Mouse (Mus musculus) gonadal fat pad, adult 2 months (tissue): ENCODE measurements around the gene Syt3. TPM values are rescaled to one million over a fixed set of nuclear protein-coding genes. Genes with fewer than 3 reads are reported as not detected.

Experiments
- DNase-seq: peaks from one replicate; pipeline ENCODE4 v3.0.0-alpha.2; 2012; ENCODE audit warnings: low read depth
- polyA plus RNA-seq: library from polyadenylated mRNA; depleted of rRNA; stranded (reverse); fragments of >200 nt; gene quantifications from 2 replicates; pipeline ENCODE4 v1.2.3, GENCODE M21; 2012

Syt3 gene
- polyA plus RNA-seq, 1 experiment, result 2.8 TPM

DNA sequence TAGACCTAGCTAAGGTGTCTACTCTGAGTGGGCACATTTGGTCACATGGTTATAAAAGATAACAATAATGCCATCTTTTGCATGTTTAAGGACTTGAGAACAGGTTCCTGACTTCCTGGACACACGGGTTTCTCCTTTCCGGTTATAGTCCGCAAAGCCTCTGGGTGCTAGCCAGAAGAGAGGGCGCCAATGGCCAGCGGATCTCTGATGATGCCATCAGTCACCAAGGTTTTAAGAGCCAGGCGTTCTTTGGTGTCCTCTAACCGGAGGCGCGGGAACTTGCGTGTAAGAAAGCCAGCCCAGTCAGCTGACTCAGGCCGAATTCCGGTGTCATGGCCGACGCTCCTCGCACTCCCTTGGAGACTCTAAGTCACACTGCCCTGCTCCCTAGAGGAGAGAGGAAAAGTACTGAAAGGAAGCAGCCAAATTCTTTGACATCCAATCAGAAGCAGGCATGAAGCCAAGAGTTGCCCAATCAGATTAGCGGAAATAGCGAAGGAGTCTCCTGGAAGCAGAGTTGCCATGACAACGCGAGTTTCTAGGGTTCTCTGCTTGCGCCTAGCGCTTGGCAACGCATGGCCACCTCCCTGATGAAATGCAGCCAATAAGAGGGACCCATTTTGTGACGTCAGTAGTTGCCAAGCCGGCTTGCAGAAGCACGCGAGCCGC lies 21.6 kb downstream of the Syt3 start:
- peak; percentile 13 for DNase-seq

DNA sequence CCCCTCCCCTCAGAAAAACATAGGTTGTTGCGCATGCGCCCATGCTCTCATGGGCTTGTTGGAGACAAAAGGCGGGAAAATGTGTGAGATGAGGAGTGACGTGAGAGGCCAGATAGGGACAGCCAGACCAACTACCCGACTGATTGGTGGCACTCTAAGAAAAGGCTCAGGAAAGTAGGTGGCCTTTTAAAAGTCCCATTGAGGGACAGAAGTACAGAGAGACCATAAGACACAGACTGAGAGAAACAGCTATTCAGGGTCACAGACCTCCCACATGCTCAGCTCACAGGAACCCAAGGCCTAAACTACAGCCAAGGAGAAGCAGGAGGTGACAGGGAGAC lies 22.1 kb downstream of the Syt3 start:
- DNase-seq, result no peak

DNA sequence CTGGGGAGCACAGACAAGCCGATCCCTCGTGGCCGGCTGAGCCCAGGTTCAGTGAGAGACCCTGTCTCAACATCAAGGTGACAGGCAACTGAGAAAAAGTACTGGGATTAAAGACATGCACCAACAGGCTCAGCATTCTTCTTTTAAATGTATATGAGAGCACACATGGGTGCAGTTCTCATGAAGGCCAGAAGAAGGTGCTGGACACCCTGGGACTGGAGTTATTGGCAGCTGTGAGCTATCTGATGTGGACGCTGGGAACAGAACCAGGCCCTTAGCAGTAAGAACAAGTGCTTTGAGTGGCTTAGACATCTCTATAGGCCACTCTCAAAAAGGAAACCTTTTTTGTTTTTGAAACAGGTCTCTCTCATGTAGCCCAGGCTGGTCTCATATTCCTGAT lies 27.2 kb downstream of the Syt3 start:
- DNase-seq, result no peak

DNA sequence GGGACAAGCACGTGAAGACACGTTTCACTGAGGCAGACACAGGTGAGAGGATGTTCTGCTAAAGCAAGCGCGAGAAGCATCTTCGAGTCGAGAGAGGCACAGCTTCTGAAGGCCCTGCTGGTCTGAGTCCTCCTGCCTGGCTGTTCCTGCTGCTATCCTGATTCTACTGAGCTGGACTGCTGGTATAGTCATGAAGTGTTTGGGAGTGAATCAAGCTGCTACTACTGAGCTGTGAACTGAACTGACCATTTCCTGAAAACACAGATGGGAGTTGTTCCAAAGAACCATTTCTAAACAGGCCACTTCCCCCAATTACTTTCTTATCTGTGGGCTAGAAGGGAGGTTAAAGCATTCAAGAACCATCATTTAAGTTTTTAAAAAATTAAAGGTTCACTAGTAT lies 29.4 kb downstream of the Syt3 start:
- DNase-seq, result no peak

DNA sequence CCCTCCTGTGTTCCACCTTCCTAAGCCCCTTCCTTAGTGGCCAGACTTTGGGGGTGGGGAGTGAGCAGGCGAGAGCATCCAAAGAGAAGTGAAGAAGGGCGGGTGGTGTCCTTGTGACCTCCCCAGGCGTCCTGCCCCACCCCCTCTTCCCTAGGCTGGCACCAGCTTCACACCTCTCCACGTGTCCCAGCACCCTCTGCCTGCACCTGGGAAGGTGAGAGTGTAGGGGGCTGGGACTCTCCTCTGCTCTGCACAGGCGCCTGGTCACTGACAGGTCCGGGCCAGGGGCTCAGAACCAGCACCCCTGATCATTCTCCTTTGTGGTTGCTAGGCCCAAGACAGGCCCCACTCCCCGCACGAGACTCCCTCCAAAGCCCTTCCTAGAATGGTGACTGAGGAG lies 43.8 kb downstream of the Syt3 start:
- no peak for DNase-seq

DNA sequence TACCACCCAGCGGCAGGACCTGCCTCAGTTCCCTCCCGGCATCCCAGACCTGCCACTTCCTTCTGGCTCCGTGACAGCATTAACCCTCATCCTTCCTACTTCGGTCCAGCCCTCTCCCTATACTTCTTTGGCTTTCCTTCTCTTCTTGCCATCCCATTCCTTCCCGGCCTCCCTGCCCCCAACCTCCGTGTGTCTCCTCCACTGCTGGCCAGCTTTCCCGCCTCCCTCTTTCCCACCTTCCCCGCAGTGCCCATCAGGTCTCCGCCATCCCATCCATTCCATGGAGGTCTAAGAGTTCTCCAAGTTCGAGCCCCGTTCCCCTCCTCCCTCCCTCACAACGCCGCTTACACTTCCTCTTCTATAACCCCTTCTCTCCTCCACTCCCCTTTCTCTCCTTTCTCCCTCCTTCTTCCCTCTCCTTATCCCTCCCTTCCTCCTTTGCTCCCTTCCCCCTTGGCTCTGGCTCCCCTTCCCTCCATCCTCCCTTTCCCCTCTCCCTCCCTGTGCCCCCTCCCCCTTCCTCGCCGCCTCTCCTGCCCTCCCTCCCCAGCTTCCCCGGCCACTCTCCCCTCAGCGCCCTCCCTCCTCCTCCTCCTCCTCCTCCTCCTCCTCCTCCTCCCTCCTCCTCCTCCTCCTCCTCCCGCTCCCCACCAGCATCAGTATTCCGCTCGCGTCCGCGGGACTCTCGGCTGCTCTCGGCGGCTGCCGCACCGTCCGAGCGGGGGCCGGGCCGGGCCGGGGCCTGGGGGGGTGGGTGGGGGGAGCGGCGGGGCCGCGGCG lies 44.5 kb downstream of the Syt3 start:
- DNase-seq, result no peak

DNA sequence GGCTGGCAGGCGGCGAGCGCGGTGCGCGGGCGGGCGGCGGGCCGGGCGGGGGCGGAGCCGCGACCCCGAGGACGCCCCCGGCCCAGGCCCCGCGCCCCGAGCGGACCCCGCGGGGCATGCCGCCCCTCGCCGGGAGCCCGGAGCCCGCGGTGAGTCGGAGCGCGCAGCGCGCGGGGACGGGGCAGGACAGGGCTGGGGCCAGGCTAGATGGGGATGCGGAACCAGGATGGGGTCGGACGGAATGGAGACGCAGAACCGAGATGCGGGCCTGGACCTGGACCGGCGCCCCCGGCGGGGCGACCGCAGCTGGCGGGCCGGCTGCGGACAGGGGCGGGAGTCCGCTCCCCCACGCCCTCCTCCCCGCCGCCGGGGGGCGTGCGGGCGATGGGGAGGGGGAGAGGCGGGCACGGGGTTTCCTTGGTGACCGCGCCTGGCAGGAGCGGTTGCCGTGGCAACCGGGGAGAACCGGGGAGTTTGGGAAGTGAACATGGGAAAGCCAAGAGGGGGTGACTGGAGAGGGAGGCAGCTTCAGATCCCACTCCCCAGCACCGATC lies 45.1 kb downstream of the Syt3 start, which contains the start of gene Lrrc4b:
Gene Lrrc4b (plus strand): TSS at position 51 of the 554 bp plus-strand sequence.
- DNase-seq, result no peak

DNA sequence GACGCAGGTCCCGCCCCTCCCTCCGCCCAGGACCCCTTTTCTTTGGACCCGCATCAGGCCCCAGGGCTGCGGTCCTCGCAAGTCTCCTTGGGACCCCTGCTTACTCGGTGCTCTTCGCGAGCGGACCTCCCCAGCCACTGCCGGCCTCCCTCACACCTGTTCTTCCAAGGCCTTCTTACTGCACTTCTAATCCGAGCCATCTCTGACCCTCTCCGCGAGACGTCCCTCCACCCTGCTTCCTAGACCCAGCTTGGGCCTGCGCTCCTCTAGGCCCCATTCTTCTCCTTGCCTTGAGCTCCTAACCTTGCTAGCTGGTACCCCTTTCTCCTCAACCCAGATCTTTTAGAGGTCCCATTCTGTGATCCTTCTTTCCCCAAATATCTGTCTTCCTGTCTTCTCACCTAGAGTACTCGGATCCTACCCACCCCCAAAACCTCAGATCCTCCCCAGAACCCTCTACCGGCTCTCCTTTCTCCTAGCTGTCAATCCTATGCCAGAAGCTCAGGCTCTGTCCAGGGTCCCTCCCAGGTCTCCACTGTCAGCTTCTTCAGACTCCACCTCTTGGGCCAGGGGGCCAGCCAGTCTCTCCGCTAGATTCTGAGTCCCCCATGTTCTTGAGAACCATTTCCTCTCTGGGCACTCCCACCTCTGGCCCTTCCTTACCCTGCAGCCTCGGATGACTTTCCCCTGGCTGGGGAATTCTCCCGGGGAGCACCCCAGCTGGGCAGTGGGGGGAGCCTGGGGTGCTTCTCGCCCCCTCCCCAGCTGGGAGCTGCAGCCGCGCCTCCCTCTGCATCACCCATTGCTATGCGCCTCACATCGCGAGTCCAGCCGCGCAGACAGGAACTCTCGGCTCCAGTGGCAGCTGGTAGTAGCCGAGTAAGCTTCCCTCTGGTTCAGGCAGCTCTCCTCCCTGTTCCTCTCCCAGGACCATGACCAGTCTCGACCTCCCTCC lies 45.9 kb downstream of the Syt3 start:
- DNase-seq, result no peak

DNA sequence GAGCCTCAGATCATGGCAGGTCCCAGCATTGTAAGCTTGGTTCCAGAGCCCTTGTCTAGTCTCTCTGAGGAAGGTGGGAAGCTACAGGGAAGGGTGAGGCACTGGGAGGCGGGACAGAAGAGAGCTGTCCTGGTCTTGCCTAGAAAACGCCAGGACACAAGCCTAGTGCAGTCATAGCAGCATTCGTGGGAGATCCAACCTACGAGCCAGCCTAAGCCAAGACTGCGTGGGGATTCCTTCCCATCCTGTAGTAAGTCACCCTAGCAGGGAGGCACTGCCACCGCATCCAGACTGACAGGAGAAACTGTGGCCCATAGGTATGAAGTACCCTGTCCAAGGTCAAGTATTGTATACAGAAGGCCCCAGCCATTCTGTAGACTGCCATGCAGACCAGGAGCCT lies 48.6 kb downstream of the Syt3 start:
- no peak for DNase-seq

DNA sequence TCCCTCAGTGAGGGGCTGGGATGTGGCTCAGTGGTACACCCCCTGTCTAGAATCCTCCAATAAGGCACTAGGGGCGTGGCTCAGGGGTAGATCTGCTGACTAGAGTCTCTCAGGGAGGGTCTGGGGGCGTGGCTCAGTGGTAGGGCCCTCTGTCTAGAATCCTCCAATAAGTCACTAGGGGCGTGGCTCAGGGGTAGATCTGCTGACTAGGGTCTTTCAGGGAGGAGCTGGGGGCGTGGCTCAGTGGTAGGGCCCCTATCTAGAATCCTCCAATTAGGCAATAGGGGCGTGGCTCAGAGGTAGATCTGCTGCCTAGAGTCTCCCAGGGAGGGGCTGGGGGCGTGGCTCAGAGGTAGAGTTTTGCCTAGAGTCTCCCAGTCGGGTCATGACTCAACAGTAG lies 49.5 kb downstream of the Syt3 start:
- no peak for DNase-seq

DNA sequence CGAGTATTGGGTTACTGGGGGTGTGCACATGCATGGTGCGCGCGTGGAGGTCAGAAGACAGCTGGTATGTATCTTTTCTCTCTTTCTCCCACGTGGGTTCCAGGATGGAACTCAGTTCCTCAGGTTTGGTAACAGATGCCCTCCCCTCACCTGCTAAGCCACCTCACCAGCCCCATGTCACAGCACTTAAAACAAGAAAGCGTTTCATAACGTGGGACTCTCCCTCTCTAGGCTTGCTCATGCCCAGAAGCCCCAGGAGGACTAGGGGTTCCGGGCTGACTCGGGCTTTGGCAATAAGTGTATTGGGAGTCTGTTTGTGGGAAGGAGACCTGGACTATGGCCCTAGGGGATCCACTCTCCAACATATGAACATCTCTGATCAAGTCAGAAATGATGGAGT lies 50.2 kb downstream of the Syt3 start:
- DNase-seq, result no peak

DNA sequence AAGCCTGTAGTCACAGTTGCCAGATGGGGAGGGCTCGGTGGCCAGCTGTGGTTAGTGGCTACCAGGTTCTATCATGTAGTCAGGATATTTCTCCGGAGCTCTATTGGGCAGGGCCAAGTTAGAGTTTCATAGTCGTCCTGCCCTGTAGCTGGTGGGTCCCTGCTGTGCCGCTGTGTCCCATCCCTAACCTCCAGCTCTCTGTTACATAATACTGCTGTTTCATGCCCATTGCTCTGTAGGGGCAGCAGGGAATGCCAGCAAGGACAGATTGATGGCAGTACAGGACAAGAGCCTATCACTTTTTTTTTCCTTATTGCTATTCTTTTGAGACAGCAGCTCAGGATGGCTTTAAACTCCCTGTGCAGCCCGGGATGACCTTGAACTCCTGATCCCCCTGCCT lies 51.9 kb downstream of the Syt3 start:
- no peak for DNase-seq

DNA sequence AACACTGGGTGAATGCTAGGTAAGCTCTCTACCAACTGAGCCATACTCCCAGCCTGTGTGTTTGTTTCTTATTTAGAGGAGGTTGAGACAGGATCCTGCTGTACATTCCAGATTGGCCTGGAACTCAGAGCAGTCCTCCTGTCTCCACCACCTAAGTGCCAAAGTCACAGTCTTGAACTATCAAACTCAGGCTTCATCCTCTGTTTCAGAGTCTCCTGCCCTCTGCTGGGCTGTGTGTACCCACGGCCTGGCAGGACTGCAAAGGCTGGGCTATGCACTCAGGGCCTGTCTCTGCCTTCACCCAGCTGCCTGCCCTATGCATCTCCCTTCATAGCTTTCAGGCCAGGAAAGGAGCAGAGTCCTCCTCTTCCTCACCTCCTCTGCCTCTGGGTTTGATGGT lies 52.4 kb downstream of the Syt3 start:
- no peak for DNase-seq

DNA sequence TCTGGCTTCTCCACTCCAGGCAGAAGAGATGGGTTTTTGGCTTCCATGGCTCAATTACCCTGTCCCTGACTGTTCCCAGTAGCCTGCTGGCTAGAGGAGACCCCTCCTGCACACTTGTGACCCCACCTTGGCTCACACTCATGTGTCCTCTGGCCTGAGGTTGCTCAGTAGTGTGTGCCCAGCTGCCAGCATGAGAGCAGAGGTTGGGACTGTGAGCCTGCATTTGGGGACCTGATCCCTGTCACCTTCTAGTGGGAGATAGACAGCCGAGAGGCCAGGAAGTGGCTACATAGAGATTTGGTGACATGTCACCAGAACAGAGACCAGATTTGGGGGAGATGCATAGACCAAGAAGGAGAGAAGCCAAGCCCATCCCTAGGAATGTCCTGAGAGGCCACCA lies 53.3 kb downstream of the Syt3 start:
- no peak for DNase-seq

DNA sequence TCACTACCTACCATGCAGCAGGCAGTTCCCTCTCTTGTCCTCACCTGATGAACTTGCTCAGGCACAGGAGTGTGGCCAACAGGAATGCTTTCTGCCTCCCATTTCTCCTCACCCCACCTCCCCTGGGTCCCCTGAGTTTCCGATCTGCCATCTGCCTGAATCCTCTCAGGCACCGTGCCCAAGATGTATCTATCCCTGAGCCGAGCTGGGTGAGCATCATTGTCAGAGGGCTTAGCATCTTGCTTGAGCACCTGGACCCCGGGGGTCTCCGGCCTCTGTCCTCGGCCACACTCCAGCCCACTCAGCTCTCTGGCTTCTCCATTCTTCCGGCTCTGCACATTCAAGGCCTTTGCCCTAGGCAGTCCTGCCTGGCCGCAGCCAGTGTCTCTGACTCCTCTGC lies 54.0 kb downstream of the Syt3 start:
- DNase-seq, result no peak

DNA sequence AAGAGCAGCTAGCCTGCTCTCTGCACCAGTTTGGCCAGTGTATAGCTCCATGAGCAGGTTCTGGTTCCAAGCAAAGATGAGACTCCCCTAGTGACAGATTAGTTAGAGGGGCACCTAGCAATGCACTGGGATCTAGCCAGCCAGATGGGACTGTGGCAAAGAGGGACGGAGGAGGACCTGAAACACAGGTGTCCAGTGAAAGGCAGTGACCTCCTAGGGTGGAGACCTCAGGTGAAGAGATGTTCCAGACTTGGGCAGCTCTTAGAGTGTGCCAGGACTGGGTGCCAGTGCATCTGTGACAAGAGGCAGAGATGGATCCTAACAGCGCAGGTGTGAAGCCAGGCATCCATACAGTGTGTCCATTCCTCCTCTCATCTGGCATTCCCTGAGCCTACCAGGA lies 55.8 kb downstream of the Syt3 start:
- DNase-seq, result no peak

DNA sequence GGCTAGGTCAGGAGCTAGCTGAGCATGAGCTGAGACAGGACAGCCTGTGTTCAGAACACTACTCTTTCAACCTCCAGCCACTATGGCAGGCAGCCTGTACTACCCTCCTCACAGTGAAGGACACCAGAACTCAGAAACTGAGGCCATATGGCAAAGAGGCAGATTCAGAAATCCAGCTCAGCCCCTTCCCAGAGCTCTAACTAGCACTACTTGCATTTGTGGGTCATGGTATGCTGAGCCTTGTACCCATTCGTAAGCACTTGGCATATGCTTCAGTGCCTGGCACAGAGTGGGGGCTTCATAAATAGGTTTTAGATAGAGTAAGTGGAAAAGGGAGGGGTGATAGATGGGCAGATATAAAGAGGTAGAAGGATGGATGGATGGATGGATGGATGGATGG lies 56.6 kb downstream of the Syt3 start:
- DNase-seq, result no peak

DNA sequence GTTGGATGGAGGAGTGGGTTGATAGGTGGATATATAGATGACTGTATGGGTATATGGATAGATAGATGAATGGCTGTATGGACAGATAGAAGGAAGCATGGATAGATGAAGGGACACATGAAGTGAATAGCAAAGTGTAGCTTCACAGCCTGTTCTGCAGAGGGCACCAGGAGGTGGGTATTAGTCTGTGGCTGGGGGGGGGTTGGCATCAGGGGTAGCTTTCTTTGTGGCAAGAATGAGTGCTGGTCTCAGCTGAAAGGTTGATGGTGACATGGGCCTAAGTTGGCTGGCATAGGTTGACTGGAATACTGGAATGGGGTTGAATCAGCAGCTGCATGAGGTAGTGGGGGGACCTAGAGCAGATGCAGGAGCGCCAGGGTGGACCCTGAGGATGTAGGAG lies 57.3 kb downstream of the Syt3 start:
- DNase-seq, result no peak

DNA sequence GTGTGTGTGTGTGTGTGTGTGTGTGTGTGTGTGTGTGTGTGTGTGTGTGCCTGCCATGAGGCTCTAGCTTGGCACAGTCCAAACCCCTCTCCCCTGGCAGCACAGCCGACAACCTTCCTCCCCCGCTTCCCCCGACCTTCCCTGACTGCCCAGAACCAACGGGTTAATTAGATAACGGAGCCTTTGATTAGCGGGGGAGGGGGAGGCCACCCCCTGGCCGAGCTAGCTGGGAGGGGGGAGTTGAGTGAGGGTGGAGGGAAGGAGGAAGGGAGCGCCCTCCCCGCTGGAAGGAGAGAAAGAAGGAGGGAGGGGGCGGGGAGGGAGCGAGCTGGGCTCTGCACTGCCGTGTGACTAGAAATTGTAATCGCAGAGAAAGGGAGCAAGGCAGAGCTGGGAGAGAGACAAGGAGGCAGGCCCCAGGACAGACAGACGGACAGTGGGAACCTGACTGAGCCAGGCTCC lies 57.8 kb downstream of the Syt3 start:
- DNase-seq, result no peak

DNA sequence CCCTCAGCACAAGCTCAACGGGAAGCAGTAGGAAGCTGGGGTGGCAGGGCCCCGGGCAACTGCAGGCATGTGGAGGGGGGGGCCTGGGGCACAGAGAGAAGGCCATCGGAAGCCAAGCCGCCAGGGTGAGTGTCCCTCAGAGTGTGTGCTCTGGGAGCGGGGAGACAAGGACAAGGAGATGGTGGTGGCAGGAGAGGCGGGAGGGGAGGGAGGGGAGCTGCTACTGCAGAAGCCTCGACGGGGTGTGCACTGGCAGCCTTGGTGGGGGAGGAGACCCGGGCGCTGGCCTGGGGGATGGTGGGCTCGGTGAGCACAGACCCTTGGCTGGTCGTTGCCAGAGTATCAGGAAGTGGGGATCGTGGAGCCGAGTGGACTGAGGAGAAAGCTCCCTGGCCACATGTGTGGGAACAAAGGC lies 58.5 kb downstream of the Syt3 start:
- DNase-seq, result no peak

DNA sequence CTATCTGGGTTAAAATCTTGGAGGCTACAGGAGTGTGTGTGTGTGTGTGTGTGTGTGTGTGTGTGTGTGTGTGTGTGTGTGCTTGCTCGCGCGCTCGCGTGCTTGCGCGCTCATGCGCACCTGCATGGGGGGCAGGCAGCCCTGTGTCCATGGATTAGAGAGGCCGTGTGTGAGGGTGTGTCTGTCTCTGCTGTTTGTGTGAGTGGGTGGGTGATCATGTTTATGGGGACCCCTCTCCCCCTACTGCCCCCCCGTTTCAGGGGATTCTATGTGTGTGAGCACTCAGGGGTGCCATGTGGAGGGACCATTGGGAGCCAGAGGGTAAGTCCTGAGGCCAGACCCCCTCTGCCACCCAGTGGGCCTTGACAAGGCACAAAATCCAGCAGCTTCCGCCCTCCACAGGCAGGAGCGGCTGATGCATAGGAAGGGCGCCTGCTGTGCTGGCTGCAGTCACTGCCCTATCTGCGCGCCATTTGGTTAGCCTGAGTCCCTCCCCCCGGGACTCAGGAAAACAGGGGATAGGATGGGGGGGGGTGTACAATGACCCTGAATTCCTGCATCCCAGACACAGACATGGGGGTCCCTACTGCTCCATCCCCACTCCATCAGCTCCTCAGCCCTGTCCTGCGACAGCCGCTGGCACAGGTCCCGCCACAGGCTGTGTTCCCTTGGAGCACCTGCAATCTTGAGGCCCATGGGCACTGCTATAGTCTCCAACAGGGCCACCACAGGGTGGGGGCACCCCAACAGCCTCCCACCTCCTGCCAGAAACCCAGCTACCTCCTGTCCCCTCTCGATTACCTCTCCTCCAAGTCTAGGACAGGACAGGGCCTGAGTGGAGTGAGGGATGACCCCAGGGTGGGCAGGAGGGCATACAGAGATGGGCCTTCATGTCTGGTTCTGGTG lies 59.6 kb downstream of the Syt3 start:
- no peak for DNase-seq
